Mouse (Mus musculus): ENCODE measurements around the gene Slc30a5.

Gene Slc30a5

DNA sequence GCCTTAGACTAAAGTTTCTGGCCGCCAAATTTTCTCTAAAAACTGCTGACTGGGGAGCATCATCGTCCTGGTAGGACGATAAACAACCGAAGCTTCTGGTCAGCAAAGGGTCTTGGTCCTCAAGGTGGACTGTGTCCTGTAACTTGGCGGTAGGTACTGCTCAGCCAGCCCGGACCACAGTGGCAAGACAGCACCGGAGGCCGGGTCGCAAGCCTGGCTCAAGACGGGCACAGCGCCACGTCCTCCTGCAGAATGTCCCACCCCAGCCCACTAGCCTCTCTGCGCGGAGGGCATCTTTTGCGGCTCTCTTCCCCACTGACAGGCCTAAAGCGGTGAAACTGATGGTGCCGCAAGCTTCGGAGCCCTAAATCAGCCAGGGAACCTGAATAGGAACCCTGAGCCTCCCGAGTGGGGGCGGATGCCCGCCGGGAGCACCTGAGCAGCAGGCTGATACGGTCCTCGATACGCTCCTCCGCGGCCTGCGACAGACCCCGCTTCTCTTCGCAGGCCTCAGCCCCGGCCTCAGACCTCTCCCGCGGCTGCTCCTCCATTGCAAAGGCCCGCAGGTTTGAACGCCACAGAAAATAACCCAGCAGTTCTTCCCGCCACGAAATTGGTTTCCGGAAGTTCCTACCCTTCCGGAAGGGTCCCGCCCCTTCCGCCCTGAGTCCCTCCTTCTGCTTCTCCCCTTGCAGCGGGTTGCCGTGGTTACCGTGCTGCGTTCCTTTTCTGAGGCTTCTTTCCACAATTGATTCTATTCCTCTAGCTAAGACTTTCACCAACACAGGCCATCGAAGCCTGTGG, 57.8 kb downstream of the Slc30a5 start, which contains the start of gene Cenph:
Gene Cenph (minus strand): TSS at position 648 of the 804 bp plus-strand sequence.
- DNase-seq (ENCODE audit: low read depth in 2 of 2, low spot score in 2 of 2), result peak; percentile 68 to 75

DNA sequence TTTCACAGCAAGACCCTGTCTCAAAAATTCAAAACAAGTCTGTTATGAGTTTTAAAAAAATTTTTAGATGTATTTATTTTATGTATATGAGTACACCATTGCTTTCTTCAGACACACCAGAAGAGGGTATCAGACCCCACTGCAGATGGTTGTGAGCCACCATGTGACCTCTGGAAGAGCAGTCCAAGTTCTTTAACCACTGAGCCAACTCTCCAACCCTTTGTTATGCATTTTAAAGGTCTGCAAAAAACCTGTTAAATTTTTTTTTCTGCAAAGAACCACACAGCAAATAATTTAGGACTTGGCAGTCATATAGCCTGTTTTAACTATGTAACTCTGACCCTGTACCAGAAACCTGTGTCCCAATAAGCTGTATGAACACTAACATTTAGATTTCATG, 58.5 kb downstream of the Slc30a5 start:
- DNase-seq (ENCODE audit: low read depth in 2 of 2, low spot score in 2 of 2), result no peak

DNA sequence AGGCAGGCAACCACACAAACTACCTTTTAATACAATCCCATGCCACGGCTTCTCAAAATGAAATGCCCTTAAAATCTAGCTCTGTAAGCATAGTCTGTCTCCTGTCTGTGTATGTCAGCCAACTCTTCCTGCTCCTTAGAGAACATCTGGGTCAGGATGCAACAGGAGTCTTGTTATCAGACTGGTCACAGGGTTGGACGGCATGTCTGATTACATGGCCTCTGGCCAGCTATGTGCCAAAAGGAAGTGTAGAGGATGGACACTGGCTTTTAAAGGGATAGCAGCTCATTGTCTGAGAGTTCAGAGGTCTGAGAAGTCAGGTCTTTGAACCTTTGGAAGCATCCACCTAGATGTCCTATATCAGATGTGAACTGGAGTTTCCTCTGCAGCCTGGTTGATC, 77.9 kb downstream of the Slc30a5 start:
- DNase-seq (ENCODE audit: low read depth in 2 of 2, low spot score in 2 of 2), result no peak

DNA sequence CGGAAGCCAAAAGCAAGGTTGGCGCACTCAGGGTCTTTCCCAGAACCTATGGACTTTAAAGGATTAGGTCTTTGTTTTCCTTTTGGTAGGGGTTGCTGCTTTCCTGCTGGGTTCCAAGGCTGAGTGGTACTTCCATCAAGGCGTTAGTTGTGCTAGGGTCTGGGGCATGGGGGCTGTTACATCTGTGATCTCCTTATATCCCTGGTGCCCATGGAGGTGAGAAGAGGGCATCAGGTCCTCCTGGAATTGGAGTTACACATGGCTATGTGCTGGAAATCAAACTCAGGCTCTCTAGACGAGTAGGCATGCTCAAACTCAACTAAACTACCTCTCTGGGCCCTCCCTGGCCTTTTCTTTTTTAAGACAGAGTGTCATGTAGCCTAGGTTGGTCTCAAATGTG, 79.0 kb downstream of the Slc30a5 start:
- no peak for DNase-seq (ENCODE audit: low read depth in 2 of 2, low spot score in 2 of 2)

DNA sequence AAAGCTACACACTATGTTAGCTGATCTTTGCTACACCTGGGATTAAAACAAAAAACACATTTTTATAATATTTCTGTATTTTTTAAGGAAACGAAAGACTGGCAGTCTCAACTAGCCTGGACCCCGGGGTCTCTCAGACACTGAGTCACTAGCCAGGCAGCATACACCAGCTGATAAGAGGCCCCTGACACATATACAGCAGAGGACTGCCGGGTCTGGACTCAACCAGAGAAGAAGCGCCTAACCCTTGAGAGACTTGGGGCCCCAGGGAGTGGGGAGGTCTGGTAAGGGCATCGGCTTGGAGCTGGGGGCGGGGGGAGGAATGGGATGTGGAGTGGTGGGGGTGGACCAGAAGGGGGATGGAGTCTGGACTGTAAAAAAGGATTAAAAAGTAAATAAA, 80.2 kb downstream of the Slc30a5 start:
- no peak for DNase-seq (ENCODE audit: low read depth in 2 of 2, low spot score in 2 of 2)
